Mouse (Mus musculus): Measurements from ENCODE around the gene Tbc1d15.
A peak's percentile ranks its signal among the peaks of the same experiment; 100 is the strongest.
"Not testable (repeated sequence)": the region's sequence is repeated elsewhere in the genome, so short reads cannot be mapped to it uniquely, and the experiment has no call there.

Tbc1d15 gene

DNA sequence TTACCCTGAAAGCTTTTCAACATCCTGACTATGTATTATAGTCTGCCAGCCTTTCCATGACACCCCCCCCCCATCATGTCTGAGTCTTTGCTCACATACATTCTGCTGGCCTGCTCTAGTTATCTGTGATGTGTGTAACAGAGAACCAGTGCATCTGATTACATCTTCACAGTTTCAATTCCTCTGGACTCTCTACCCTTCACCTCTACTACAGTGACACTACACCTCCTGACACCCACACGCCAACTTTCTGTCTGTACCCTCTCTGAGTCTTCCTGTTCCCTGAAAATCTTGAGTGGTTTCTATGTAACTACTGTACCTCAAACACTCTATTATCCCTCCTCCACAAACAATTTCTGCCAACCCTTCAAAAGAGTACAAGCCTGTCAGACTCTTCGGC, 5.8 kb downstream of the Tbc1d15 start:
- DNase-seq (ENCODE audit: low spot score in 2 of 2) = no peak

DNA sequence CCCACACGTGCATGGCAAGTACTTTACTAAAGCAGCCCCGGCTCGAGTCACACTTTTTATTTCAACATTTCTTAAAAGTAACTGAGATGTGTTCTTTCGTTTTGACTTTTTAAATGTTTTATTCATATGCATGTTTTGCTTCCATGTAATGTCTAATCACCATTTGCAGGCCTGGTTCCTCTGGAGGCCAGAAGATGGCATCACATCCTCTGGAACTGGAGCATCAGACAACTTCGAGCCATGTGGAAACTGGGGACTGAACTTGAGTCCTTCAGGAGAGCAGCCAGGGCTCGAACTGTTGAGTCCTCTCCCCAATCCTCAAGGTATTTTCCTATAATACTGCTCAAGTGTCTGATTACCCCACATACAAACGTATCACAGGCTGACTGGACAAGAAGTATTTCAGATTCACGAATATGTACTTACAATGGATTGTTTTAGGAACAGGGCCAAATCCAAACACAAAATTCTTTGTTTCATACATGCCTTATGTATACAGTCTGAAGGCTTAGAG, 10.1 kb downstream of the Tbc1d15 start:
- no peak for DNase-seq (ENCODE audit: low spot score in 2 of 2)

DNA sequence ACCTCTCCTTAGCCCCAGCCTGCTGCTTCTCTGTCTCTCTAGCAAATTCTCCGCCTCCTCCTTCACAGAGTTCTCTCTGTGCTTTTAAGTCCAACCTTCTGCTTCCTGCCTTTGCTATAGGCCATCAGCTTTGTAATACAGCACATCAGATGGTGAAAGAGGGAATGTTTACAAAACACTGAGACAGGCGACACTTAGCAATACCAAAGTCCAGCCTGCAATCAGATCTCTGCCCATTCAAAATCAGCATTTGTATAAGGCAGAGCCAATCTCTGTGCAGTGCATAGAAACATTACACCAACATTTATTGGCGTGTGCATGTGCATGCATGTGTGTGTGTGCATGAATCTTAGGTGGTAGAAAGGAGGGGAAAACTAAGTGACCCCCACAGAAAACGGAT, 13.3 kb downstream of the Tbc1d15 start:
- no peak for DNase-seq (ENCODE audit: low spot score in 2 of 2)

DNA sequence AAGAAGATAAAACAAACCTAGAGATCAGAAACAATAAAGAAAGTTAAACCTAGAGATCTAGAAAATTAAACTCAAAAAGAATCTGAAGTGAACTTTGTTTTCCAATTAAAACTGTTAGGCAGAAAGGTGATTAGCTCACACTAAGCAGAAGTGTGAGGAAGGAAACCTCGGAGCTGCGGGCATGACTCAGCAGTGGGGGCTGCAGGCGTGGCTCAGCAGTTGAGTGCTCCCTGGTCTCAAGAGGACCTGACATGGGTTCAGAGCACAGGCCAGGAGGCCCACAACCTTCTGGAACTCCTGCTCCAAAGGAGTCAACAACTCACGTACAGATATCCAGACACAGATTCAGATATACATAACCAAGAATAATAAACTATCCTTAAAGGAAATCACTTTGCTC, 14.5 kb downstream of the Tbc1d15 start:
- DNase-seq (ENCODE audit: low spot score in 2 of 2) = no peak

DNA sequence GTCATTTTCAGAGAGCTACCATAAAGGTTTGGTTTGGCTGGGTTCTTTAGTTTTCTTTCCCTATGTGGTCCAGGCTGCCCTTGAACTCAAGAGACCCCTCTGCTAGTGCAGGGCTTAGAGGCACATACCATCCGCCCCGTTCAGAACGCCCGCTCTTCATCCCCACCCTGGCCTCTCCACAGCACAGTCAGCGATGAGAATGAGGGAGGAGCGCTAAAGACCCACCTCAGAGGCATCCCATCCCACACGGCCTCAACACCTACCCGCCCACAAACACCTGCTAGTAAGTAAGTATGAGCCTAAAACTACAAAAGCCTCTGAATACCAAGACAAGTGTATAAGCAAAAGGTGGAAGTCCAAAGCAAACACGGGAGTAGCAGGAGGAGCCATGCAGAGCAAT, 15.8 kb downstream of the Tbc1d15 start:
- DNase-seq (ENCODE audit: low spot score in 2 of 2) = no peak

DNA sequence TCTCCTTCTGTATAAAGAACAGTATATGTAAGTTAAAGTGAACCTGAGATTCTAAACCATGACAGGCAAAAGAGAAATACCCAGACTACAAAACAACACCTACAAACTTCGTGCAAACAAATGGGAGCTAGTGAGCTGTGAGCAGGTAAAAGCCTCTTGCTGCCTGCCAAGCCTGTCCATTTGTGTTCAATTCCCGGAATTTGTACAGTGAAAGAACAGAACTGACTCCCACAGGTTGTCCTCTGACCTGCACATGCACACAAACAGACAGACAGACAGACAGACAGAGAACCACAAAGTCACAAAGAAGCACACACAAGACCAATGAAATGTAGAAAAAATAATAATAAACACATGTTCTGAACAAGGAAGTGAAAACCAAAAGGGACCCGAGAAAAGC, 17.5 kb downstream of the Tbc1d15 start:
- DNase-seq (ENCODE audit: low spot score in 2 of 2) = no peak

DNA sequence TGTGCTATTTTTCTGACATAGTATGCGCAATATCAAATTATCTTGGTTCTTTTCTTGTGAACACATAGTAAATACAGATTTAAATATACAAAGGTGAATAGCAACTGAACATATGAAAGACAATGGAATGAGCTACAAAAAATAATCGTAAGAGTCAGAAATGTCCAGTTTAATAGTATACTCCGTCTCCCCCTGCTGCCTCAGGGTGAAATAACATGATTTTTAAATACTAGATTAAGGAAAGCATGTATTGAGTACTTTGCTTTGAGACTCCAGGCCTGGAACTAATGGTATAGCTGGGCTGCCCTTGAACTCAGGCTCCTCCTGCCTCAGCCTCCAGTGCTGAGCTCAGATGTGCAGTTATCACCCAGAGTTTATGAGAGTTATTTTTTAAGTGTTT, 18.8 kb downstream of the Tbc1d15 start:
- DNase-seq (ENCODE audit: low spot score in 2 of 2) = no peak

DNA sequence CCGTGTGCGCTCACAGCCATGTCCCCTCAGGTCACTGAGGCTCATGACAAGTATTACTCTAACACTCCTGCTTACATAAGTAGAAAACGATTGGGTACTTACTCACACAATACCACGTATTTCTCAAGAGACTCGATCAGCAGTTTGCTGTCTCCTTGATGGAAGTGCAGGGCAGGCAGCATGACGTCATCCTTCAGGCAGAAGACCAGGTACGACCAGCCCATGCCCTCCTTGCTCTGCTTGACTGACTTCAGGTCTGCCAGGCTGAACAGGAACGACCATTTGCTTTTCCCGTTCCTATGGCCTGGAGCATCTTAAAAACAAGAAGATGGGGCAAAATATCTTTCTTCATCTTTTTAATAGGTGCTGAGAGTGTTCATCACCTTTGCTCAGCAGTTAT, 22.2 kb downstream of the Tbc1d15 start:
- DNase-seq (ENCODE audit: low spot score in 2 of 2) = no peak

DNA sequence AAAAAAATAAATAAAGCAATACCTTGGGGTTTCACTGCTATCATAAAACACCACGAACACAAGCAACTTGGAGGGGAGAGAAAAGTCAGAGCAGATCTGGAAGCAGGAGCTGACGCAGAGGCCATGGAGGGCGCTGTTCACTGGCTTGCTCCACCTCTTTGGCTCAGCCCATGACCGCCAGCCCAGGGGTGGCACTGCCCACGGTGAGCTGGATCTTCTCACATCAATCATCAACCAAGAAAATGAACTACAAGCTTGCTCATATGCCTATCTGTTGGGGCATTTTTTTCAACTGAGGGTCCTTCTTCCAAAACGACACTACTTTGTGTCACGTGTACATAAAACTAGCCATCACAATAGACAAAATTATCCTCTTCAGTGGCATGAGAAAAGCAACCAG, 24.7 kb downstream of the Tbc1d15 start:
- no peak for DNase-seq (ENCODE audit: low spot score in 2 of 2)

DNA sequence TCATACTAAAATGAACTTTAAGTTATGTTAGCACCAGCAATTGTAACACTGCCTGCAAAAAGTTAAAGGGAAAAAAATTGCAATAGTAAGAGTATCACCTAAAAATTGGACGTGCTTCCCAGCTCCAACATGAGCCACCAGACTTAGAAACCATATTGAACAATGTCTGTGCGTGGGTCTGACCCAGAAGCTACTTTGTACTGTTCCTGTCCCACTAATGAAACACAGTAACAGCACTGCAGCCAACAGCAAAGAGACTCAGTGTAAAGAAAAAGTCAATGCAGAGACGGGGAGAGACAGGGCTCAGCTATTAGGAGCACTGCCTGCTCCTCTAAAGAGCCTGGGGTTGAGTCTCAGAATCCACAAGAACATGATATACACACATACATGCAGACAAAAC, 27.4 kb downstream of the Tbc1d15 start:
- DNase-seq (ENCODE audit: low spot score in 2 of 2) = no peak

DNA sequence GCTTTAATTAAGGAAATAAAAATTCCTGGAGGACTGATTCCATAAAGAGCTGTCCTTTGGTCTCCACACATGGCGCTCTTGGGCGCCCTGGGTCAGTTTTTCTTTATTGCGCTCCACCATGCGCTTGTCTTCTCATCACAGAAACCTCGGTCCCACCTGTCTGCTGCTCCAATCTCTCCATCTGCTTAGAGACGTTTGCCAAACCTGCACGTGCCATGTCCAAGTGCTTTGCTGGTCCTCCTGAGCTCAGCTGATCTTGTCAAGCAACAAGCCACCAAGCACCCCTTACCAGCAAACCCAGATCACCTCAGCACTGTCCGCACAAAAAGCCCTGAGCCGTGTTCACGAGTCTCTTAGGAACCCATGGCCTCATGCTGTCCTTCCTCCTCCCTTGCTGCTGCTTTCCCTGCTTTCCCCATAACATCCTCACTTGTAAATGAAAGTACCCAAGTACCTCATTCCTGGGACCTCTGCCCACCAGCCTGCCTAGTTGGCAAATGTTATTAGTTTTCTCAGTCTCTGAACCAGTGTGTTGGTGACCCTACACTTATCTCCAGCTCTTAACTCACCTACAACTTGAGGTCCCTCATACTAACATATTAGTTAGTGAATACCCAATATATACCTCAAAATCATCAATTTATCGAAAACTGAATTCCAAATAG, 38.2 kb downstream of the Tbc1d15 start:
- DNase-seq (ENCODE audit: low spot score in 2 of 2) = no peak

DNA sequence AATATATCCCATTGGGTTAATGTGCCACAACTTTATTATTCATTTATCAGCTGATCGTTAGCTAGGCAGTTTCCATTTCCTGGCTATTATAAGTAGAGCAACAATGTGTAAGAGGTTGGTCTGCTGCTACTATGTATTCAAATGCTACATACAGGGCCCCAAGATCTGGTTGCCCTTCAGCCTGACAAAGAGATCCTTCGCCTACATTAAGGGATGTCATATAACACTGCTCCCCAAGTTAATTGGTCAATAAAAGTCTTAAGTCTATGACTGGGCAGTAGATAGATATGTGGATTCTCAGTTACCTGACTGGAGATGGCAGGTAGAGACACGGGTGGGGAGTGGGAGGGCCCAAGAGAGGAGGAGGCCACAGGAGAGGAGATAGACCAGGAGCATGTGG, 45.4 kb downstream of the Tbc1d15 start:
- no peak for DNase-seq (ENCODE audit: low spot score in 2 of 2)

DNA sequence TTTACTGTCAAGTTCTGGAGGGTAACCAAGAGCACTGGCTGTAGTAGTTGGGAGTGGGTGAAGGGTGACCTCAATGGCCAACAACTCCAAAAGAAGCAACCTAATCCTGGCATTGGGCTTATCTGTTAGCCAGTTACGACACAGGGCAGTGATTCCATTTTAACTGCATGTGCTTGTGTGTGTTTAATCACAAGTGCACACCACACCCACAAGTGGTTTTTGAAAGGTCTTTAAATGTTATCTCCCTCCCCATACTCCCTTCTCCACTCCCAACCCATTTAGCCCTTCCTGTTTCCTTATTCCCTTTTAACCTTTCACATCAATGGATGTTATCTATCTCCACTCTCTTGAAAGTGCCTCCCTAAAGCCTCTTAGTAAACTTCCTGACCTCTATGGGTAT, 46.0 kb downstream of the Tbc1d15 start:
- DNase-seq (ENCODE audit: low spot score in 2 of 2) = no peak

DNA sequence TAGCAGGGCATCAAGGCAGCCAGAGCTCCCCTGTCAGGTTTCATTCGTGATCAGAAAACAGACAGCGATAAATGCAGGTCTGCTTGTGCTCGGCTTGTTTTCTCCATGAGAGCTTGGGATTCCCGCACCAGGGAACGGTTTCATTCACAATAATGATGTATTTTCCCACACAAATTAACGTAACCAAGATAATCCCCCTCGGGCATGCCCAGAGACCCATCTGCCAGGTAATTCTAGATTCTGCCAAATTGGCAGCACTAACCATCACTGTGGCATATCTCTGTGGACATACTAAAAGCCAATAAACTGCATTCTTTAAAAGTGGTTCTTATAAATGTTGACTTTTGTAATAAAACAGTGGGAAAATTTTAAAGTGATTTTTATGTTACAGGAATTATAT, 60.1 kb downstream of the Tbc1d15 start:
- DNase-seq (ENCODE audit: low spot score in 2 of 2) = no peak

DNA sequence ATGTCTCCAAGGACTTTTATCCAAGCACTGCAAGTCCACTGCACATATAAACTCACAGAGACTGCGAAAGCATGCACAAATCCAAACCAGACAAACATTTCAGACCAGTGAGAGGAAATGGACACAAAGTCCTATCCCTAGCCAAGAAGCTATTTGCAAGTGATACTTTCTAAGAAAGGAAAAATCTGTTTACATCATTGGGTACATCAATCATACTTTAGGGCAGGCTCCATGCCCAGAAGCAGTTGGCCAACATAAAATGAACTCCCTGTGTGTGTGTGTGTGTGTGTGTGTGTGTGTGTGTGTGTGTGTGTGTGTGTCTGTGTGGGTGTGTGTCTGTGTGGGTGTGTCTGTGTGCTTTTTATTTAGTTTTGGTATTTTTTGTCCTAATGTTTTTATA, 63.9 kb downstream of the Tbc1d15 start:
- no peak for DNase-seq (ENCODE audit: low spot score in 2 of 2)

DNA sequence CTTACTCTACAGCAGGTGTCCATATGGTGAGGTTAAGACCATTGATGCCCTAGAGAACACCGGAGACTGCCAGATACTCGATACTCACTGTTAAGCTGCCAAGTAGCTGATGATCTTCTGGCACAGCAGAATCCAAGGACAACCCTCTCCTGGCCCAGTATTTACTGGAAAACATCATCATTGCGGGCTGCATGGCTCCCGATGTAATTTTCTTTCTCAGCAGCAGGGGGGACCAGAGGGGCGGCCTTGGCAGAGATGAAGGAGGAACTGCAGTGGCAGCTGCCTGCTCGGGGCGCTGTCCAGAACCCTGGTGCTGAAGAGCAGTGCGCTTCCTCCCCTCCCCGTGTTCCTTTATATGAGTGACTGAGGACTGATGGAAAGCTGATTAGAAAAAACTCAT, 66.6 kb downstream of the Tbc1d15 start, which contains the start of gene Tph2:
TSS of gene Tph2 (minus strand) at position 326 of the 400 bp plus-strand sequence.
- peak; percentile 62 to 86 for DNase-seq (ENCODE audit: low spot score in 2 of 2)

DNA sequence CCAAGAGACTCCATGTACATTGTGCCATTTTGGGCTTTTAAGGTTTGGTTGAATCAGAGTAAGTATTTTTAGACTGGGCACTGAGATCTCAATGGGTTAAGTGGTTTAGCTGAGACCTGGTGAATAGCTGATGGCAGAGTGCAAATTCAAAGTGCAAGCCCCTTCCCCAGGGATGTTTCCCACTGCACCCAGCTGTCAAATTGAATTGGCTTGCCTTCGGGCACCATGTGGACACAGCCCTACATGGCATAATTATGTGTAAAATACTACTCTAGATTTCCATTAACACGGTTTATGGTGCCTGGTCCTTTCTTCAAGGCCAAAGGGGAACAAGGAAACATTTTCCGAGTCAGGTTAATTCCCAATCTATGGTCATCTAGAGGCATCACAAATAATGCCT, 70.2 kb downstream of the Tbc1d15 start:
- no peak for DNase-seq (ENCODE audit: low spot score in 2 of 2)

DNA sequence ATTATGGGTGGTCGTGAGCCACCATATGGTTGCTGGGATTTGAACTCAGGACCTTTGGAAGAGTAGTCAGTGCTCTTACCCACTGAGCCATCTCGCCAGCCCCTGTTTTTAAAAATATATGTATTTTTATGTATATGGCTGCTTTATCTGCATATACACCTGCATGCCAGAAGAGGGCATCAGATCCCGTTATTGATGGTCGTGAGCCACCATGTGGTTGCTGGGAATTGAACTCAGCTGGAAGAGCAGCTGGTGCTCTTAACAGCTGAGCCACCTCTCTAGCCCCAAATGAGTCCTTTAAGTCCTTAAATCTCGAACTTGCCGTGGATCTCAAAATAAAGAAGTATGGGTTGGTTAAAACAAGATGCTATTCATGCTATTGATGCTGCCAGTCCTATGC, 73.2 kb downstream of the Tbc1d15 start:
- not testable (repeated sequence) for DNase-seq (ENCODE audit: low spot score in 2 of 2)

DNA sequence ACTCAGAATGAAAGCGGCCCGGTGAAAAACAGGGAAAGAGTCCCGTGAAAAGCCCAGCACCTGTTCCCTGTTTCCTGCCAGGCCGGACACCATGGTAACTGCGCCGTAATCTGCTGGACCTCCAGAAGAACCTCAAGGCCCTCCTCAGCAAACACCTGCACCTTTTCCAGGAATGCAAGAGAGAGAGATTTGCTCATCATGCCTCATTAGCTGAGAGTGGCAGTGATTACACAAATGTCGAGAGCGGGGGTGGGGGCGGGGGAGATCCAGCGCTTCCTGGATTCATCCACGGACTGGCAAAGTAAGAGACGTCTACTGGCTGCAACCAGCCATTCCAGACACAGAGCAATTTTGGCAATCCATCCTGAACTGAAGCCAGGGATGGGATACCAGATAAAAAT, 75.7 kb downstream of the Tbc1d15 start:
- no peak for DNase-seq (ENCODE audit: low spot score in 2 of 2)

DNA sequence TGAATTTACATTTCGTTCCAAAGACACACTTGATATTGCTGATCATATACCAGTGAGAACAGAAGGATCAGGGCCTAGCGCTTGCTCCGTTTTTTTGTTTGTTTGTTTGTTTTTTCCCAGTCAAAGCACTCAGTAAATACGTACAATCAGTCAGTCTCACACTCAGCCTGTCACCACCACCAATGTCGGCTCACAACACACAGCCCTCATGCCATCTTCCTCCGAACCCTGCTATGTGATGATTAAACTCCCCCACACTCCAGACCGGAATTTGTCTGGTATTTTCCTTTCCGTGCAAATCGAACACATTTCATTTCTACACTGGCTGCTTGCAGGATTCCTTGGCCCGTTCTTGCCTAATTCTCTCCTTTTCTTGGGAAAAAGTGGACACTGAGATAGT, 77.9 kb downstream of the Tbc1d15 start:
- DNase-seq (ENCODE audit: low spot score in 2 of 2) = no peak

DNA sequence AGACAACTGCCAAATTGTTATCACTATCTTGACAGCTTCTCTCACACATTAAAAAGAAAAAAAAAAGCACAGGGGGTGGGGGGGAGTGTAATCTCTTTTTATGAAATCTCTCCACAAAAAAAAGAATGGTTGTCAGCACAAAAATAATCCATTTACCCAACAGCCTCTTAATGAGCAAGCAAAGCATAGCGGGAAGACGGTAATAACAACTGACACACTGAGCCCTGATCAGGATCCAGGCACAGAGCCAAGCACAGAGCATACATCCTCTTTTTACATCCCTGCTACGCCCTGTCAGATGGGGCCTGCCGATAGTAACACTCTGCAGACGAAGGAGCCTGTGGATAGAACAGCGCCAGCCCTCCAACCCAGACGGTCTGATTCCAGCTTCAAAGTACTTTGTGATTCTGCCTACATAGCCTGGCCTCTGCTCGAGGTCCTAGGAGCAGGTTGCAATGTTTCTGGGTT, 79.9 kb downstream of the Tbc1d15 start:
- no peak for DNase-seq (ENCODE audit: low spot score in 2 of 2)

DNA sequence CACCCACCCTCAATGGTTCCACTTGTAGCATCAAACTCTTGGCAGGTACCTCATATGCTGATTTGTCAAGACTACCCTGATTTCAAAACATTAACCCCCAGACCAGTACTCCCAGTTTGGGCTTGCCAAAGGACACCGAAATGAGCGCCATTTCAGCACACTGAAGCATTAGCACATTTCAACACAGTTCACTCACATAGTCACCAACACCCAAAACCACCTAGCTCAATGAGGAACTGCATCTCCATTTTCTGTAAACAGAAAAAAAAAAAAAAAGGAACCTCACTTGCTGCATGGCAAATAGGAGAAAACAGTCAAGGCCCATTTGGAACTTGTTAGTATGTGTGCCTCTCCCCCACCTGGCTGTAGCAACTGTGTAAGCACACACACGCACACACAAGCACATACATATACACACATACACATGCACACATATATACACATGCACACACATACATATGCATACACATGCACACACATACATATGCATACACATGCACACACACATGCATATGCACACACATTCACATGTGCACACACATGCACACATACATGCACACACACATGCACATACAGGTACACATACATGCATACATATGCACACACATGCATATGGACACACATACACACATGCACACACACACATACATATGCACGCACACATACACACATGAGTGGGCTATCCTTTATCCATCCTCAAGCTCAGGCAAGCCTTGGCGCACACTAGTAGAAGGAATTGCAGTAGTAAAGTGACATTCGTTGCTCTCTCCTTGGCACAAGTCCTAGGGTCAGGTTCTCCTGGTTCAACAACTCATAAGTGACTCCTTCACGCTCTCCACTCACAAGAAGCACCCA, 80.5 kb downstream of the Tbc1d15 start:
- no peak for DNase-seq (ENCODE audit: low spot score in 2 of 2)

DNA sequence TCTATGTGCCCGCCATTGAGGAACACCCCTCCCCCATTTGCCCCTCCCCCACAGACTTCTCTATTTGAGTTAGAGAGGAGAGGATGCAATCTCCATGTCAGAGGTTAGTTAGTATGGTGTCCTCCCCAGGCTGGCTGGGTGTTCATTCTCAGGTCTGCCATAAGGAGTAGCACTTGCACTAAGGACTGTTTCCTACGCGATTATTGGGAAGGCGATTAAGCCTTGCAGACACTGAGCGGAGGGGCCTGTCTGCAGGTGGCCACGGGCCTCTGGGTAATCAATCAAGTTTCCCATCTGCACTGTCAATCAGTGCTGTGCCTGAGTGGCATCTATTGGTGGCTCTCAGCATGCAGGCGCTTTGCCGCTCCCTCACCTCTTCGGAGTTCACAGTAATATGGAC, 81.9 kb downstream of the Tbc1d15 start:
- no peak for DNase-seq (ENCODE audit: low spot score in 2 of 2)
